Mouse (Mus musculus) adrenal gland (tissue): ENCODE results near the gene Nlrp4f.

Experiments
- intact Hi-C: fragments of 180-260 bp; cut with DNase I; formaldehyde crosslinking; loops from one replicate; pipeline ENCODE4 v1.15.1; 2025
- long read RNA-seq, 2 experiments: library from polyadenylated mRNA; unstranded; transcript quantifications; one replicate each; pipeline ENCODE4 v2.0.0; 2020; ENCODE audit warnings: borderline replicate concordance in 1 of 2; ENCODE audit not compliant: insufficient replicate concordance in 1 of 2

The Nlrp4f gene
- long read RNA-seq, experiment 1 = 0 reads
- long read RNA-seq, experiment 2 = 0 reads

DNA sequence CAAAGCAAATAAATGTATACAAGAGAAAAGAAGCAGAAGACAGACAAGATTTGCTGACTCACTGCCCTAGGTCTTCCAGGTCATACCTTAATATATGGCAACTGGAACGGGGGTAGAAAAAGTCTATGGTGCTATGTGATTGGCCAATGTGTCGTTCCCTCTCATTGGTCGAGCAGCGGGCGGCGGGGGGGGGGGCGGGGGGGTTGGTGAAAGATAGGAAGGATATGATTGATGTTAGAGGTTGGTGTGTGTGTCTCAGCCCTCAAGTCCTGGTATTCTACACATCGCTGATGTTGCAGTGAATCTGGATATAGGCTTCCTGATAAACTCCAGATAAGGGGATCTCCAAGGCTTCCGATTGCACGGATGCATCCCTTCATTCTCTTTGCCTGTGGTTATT lies at the start of gene Nlrp4f:
TSS of gene Nlrp4f (minus strand) at position 101 of the 400 bp plus-strand sequence.
- intact Hi-C loops = no loop called here

DNA sequence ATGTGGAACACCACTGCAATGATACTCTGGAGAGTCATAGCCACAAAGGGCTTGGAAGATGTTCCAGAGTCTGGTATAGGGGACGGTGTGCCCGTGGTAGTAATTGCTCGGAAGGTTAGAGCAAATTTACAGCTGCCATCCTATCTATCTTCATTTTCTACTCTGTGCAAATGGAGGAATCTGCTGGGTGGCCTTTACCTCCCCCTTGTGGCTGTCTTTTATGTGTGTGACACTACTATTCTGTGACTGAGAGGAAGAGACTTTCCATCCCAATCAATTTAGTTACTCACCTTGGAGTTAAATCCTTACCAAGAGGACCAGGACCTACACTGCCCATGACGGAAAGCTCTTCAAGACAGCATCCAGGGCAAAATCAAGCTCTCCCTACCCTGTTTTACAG lies 37.5 kb upstream of the Nlrp4f start:
- intact Hi-C loops = loop anchor here (2.0 kb wide), 1 partner anchor 38 kb away; no protein-coding TSS in a partner anchor

DNA sequence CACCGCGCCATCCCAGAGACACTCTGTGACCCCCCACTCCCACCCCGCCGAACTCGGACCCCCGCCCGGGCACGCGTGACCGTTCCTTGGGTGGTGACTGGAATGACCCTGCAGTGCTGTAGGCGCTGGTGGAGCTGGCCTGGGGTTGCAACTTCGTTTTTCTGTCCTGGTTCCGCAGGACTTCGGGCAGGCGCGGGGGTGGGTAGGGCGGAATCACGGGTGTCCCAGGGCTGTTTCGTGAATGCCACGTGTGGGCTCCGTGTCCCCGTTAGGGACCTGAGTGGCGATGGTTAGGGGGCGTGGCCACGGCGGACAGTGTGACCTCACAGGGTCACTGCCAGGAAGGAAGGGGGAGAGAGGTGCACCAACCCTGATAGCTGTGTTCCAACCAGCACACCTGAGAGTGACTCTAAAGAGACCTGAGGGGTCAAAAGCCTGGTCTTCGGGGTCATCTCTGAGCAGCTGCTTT lies 36.6 kb upstream of the Nlrp4f start:
- intact Hi-C loops = loop anchor here (2.0 kb wide), 1 partner anchor 38 kb away; no protein-coding TSS in a partner anchor

DNA sequence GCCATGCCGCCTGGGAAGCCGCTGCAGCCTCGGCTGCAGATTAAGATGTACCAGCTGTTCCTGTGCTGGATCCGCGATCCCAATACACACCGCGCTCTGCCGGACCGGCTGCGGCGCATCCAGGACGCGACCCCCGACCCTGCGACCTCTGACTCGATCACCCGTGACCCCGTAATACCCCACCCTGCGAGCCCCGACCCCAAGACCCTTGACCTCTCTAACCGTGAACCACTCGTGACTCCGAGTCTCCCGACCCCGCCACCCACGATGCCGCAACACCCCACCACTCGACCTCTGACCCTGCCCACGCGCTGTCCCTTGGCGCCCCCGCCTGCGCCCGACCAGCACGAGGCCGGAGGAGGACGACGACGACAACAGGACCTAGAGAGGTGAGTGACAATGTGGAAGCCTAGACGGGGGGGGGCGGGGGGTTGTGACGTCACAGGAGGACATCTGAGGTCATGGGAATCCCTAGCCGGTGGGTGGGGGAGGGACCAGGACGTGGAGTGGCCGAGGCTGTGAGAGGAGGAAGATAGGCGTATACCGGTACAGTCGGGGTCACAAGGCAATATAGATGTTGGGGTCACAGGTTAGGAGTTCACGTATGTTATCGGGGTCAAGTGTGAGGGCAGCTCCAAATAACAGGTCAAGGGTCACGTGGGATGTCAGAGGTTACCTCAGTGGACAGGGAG lies 36.0 kb upstream of the Nlrp4f start:
- intact Hi-C loops = loop anchor here (2.0 kb wide), 1 partner anchor 39 kb away; no protein-coding TSS in a partner anchor

DNA sequence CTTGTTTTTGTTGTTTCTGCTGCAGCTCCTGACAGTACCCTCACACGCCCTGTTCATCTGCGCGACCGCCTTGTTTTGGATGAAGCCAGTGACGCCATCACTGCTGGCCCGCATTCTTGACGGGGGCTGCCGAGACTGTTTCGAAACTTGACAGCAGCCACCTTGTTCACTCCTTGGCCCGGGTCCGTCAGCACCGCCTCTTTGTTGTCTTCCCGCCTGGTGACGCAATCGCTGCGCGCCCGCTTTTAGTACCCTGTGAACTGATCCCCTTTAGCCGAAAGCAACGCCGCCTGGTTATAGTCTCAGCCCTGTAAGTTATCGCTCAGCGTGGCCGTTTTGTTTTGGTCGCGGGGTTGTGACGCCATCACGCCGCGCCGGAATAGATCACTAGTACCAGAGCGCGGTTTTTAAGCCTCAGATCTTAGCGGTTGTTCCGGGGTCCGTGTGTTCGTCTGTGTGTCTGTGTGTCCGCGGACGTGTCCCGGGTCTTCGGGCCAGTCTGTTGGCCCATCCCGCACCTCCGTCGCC lies 35.4 kb upstream of the Nlrp4f start:
- intact Hi-C loops = no loop called here

DNA sequence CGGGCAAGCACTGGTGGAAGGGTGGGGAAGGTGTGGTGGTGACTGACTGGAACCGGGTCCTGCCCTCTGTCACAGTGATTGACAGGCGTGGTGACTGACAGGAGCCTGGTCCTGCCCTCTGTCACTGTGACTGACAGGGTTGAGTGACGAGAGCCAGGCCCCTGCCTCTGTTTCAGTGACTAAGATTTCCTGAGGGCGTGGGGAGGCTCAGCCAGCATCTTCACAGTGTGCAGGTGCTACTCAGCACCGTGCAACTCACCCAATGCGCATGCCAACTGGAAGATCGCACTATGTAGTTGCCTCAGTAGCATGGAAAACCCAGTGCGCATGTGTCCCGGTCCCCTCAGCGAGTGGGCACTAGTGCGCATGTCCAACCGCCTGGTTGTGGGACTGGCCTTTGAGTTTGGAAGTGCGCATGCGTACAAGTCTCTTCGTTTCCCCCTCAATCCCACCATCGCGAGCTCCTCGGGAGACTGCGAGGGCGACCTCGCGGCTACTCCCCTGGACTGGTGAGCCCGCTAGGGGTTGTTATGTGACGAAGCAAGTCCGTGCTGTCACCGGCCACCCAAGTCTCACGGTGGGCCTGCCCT lies 34.8 kb upstream of the Nlrp4f start:
- intact Hi-C loops = no loop called here

DNA sequence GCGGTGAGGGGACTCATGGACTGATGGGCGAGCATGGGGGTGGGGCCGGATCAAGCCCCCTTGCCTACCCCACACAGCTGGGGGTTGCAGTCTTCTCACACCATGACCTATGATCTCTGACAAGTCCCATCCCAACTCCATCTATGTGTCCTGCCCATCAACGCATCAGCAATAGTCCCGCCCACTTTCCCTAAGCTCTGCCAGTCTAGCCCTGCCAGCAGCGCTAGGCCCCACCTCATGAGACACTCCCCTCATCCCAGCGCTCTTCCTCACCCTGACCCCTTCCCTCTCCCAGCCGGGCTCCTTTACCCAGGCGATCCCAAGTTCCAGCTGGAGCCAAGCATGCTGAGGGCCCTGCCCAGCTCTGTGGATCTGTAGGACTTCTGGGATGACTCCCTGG lies 31.4 kb upstream of the Nlrp4f start:
- intact Hi-C loops = no loop called here

DNA sequence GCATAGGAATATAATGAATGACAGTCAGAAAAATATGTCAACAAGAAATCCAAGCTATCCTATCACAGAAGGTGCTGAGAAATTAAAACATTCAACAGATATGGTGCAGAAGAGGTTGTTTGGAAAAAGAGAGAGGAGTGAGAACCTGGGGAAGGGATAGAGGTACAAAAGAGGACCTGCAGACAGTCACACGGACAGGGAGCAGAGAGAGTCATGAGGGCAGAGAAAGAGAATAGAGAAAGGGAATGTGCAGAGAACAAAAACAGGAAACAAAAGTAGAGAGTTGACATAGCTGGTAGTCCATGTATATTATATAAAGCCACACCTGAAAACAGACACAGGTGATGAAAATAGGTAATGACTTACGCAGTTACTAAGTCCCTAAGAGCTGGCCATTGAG lies 20.9 kb upstream of the Nlrp4f start:
- intact Hi-C loops = no loop called here

DNA sequence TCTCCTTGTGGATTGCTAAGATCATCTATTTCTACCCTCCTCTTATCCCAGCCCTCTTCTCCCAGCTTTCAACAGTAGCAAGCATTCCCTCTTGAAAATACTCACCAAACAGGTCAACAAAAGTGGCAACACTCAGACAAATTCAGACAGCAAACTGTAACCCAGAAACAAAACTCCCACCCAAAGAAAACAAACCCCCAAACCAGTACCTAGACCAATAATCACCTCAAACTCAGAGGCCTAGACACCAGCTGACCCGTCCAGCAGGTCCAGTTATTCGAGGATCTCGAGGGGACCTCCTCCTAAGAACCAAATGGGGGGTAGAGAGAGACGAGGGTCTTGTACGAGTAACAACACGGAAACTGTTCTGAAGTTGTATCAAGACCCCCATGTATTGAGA lies 20.2 kb upstream of the Nlrp4f start:
- intact Hi-C loops = no loop called here

DNA sequence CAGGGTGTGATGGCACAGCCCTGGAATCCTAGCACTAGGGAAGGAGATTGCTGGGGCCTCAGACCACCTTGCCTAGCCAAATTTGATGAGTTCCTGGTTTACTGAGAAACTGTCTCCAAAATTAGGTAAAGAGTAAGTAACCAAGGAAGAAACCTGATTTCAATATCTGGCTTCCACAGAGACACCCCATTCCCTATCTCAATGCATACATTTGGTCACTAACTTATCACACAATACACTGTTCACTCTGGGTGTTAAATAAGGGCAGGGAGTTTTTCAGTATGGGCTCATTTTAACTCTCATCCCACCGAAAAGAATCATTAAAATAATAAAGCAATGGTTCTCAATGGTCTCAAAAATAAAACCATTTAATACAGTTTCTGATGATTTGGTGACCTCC lies 5.1 kb downstream of the Nlrp4f start:
- intact Hi-C loops = no loop called here

DNA sequence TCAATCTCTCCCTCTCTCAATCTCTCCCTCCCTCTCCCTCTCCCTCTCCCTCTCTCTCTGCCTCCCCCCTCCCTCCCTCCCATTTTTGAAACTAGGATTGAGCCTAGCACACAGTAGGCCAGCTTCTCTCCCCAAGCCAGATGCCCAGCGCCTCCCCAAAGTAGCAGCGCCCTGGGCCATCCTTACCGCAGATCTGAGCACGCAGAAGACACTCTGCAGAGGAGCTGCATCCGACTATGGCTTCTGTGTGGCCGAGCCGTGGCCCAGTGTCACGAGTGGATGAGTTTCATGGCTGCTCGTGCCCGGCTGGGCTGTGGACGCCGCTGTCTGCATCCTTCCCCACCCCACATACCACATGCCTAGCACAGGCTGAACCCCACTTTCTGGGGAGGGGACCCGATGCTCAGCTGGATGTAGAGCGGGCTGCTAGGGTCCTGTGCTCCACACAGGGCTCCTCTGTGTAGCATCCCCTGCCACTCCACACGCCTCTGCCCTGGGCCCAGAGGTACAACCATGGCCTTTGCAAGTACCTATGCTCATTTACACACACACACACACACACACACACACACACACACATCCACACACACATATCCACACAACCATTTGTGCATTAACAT lies 29.2 kb downstream of the Nlrp4f start:
- intact Hi-C loops = loop anchor here (2.0 kb wide), 1 partner anchor 134 kb away; no protein-coding TSS in a partner anchor

DNA sequence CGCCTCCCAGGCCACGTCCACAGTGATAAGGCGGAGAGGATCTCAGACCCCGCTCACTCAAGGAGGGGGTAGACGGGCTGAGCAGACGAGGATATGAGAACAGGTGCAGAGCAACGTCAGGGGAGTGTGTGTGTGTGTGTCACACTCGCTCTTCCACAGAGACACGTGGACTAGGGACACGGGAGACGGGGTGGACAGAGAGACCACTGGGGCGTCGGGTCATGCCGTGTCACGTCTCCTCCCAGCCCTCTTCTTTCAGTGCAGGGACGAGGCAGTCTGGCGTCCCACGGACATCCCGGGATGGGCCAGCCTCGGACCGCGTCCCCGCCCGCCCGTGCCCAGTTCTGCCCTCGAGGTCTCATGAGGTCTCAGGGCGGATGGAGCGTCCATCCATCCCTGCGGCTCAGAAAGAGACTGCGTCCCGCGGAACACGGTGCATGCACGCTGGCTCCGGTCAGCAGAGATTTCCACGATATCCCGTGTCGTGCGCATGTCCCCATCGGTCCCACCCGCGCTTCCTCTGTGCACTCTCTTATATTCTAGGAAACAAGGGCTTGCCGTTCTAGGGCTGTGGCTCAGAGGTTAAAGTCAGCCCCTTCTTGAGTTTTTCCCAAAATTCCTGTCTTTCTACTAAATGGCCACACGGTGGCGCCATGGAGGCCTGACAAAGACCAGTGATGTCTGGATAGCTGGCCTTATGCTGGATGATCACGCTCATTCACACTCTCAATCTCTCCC lies 29.9 kb downstream of the Nlrp4f start:
- intact Hi-C loops = loop anchor here (2.0 kb wide), 1 partner anchor 135 kb away; no protein-coding TSS in a partner anchor

DNA sequence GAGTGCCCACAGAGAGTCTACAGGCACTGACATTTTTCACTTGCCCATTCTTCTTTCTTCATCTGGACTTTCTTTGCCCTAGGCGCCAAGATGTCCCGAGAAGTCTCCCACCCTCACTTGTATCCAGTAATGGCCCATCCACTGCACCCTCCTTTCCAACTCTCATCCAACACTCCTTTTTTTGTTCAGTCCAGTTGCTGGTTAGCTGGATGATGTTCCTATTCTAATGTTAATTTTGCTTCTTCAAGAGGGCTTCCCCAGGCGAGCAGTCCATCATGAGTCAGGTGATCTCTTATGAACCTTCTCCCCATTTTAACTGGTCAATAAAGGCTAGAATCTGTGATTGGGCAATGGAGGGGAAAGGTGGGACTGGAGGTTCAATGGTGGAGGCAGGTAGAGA lies 31.7 kb downstream of the Nlrp4f start:
- intact Hi-C loops = no loop called here

DNA sequence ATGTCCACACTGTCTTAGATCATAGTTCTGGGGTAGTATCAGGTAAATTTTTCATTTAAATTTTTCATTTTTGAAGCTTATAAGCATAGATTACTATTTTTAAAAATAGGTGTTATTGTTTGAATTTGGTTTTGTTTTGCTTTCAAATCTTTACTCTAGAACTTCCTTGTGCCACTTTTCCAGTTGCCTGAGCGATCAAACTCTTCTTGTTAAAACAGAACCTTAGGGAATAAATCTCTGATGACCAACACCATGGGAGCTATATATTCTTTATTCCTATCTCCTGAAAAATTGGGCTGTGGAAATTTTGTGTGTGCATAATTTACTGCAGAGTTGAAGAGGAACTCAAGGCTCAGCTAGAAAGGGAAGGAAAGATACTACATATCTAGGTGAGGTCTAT lies 55.8 kb downstream of the Nlrp4f start, which contains the start of gene Olfr466:
TSS of gene Olfr466 (plus strand) at position 301 of the 400 bp plus-strand sequence.
- intact Hi-C loops = no loop called here

DNA sequence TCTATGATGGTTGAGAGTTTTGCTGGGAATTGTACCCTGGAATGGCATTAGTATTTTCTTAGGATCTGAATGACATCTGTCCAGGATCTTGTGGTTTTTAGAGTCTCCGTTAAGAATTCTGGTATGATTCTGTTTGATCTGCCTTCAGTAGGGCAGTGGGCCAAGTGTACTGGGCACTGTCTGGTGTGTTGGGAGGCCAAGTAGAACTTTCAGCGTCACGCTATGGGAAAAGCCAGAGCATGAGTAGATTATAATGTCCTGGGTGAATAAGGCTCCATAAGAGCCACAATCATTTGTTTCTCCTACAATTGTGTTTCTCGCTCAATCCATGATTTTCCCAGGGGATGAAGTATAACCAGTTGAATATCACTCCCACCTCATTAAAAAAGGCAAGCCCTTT lies 68.0 kb downstream of the Nlrp4f start, which contains the start of gene Olfr465-ps1:
TSS of gene Olfr465-ps1 (plus strand) at position 301 of the 400 bp plus-strand sequence.
- intact Hi-C loops = no loop called here
